Mouse (Mus musculus) stomach, postnatal 0 days (tissue): ENCODE results near the gene Polr3b. TPM values are rescaled to one million over a fixed set of nuclear protein-coding genes. Genes with fewer than 3 reads are reported as not detected.

ENCODE experiments used
- ATAC-seq: fragments of 200-750 bp; cut with Nextera tagmentation; 2 replicates; pipeline ENCODE4 v1.8.0; 2017; ENCODE audit not compliant: low FRiP score, low TSS enrichment
- DNase-seq: peaks from one replicate; pipeline ENCODE4 v3.0.0-alpha.2; 2016; ENCODE audit warnings: low spot score
- H3K27ac ChIP-seq: fragments of 300-500 bp; sonication (generic); replicated peaks from 2 replicates; pipeline ENCODE4 v1.5.1; 2014; ENCODE audit warnings: mild to moderate bottlenecking, control low read depth
- H3K27me3 ChIP-seq: fragments of 300-500 bp; sonication (generic); 2 replicates; pipeline ENCODE4 v1.6.1; 2014; ENCODE audit warnings: low read length; ENCODE audit not compliant: control insufficient read depth, insufficient read depth
- H3K36me3 ChIP-seq: fragments of 300-500 bp; sonication (generic); 2 replicates; pipeline ENCODE4 v1.6.1; 2014; ENCODE audit warnings: low read length, mixed read lengths; ENCODE audit not compliant: control insufficient read depth, insufficient read depth
- H3K4me1 ChIP-seq: fragments of 300-500 bp; sonication (generic); replicated peaks from 2 replicates; pipeline ENCODE4 v1.6.1; 2014; ENCODE audit warnings: antibody characterized with exemption; ENCODE audit not compliant: control insufficient read depth, insufficient read depth
- H3K4me2 ChIP-seq: fragments of 300-500 bp; sonication (generic); replicated peaks from 2 replicates; pipeline ENCODE4 v1.6.1; 2014; ENCODE audit warnings: low read depth, mild to moderate bottlenecking, control low read depth, moderate library complexity
- H3K4me3 ChIP-seq: fragments of 300-500 bp; sonication (generic); 2 replicates; pipeline ENCODE4 v1.5.1; 2014; ENCODE audit warnings: low read depth, low read length, control low read depth
- H3K9ac ChIP-seq: fragments of 300-500 bp; sonication (generic); 2 replicates; pipeline ENCODE4 v1.6.1; 2014; ENCODE audit warnings: mild to moderate bottlenecking, low read length, control low read depth, mixed read lengths
- H3K9me3 ChIP-seq: fragments of 300-500 bp; sonication (generic); 2 replicates; pipeline ENCODE4 v1.6.1; 2016; ENCODE audit warnings: low read length; ENCODE audit not compliant: control insufficient read depth
- CTCF ChIP-seq: IDR thresholded peaks from 2 replicates; pipeline ENCODE4 v1.5.1; 2016; ENCODE audit warnings: antibody characterized with exemption, low read depth, mild to moderate bottlenecking, moderate library complexity
- EP300 ChIP-seq: optimal IDR thresholded peaks from 2 replicates; pipeline ENCODE3; 2016; ENCODE audit warnings: antibody characterized with exemption
- WGBS: fragments of 180-500 bp; shearing (Covaris S2); extraction: QIAGEN DNeasy Blood & Tissue Kit; methylation state at CpG from one replicate; pipeline ENCODE4 v1.1.7; 2014; 5-methylcytosine and 5-hydroxymethylcytosine counted together
- polyA plus RNA-seq: library from polyadenylated mRNA; unstranded; fragments of >200 nt; fragmentation: Nextera tagmentation; extraction: Ambion mirVana; gene quantifications from 2 replicates; pipeline ENCODE4 v1.2.1, GENCODE M21; 2015

Gene Polr3b
- polyA plus RNA-seq, 1 experiment from 2014 or later, result 4.9 TPM

- H3K4me1 ChIP-seq, result peaks cover 4% of the 10 kb centered on the region; the same call in 1 of the 2 replicates
- H3K9ac ChIP-seq, result no peak overlapping the region
- no peaks in the 10 kb centered on the region for H3K9me3 ChIP-seq
- DNase-seq (no peak), ATAC-seq (no peak)
- H3K36me3 ChIP-seq, result no peaks in the 10 kb centered on the region
- no peak overlapping the region for H3K4me2 ChIP-seq
- H3K4me3 ChIP-seq, result no peak overlapping the region
- no peak overlapping the region for H3K27ac ChIP-seq
- H3K27me3 ChIP-seq, result no peaks in the 10 kb centered on the region
- TF ChIP-seq CTCF (no peak), EP300 (no peak)
- WGBS, result 80% methylated on average over 10 of the region's 10 CpGs
Measured at GRCm38 (mm10) chr10:84578738-84579137, 43.4 kb upstream of the Polr3b start.

- no peak overlapping the region for H3K4me2 ChIP-seq
- no peaks in the 10 kb centered on the region for H3K36me3 ChIP-seq
- no peak overlapping the region for H3K27ac ChIP-seq
- H3K4me3 ChIP-seq, result no peak overlapping the region
- peaks cover 4% of the 10 kb centered on the region; the same call in 1 of the 2 replicates for H3K4me1 ChIP-seq
- ATAC-seq (no peak), DNase-seq (no peak)
- no peak for TF ChIP-seq CTCF
- H3K9ac ChIP-seq, result no peak overlapping the region
- H3K27me3 ChIP-seq, result no peaks in the 10 kb centered on the region
- H3K9me3 ChIP-seq, result no peaks in the 10 kb centered on the region
- 67% methylated on average over 2 of the region's 2 CpGs for WGBS
Measured at GRCm38 (mm10) chr10:84579527-84579926, 42.6 kb upstream of the Polr3b start.

- no peak overlapping the region for H3K9ac ChIP-seq
- no peak overlapping the region for H3K4me2 ChIP-seq
- no peaks in the 10 kb centered on the region for H3K36me3 ChIP-seq
- DNase-seq (no peak), ATAC-seq (no peak)
- no peak overlapping the region for H3K27ac ChIP-seq
- H3K9me3 ChIP-seq, result no peaks in the 10 kb centered on the region
- H3K27me3 ChIP-seq, result no peaks in the 10 kb centered on the region
- no peak for TF ChIP-seq EP300
- no peak for TF ChIP-seq CTCF
- 52% methylated on average over 8 of the region's 8 CpGs for WGBS
- peaks cover 4% of the 10 kb centered on the region; the same call in 1 of the 2 replicates for H3K4me1 ChIP-seq
- H3K4me3 ChIP-seq, result no peak overlapping the region
Measured at GRCm38 (mm10) chr10:84581191-84581590, 40.9 kb upstream of the Polr3b start.

GRCm38 (mm10) chr10:84582236-84582635, 39.9 kb upstream of the Polr3b start:
- WGBS, result 74% methylated on average over 7 of the region's 7 CpGs
- no peak overlapping the region for H3K4me2 ChIP-seq
- DNase-seq, result no peak
- H3K9ac ChIP-seq, result no peak overlapping the region
- no peaks in the 10 kb centered on the region for H3K36me3 ChIP-seq
- no peak overlapping the region for H3K4me3 ChIP-seq
- TF ChIP-seq EP300, result no peak
- TF ChIP-seq CTCF, result no peak
- ATAC-seq, result no peak
- no peaks in the 10 kb centered on the region for H3K27me3 ChIP-seq
- H3K4me1 ChIP-seq, result peaks cover 4% of the 10 kb centered on the region; the same call in 1 of the 2 replicates
- no peak overlapping the region for H3K27ac ChIP-seq
- H3K9me3 ChIP-seq, result no peaks in the 10 kb centered on the region

GRCm38 (mm10) chr10:84584451-84585293, 37.4 kb upstream of the Polr3b start:
- no peak overlapping the region for H3K9ac ChIP-seq
- 50% methylated on average over 11 of the region's 11 CpGs for WGBS
- no peak overlapping the region for H3K4me3 ChIP-seq
- no peaks in the 10 kb centered on the region for H3K36me3 ChIP-seq
- H3K27ac ChIP-seq, result no peak overlapping the region
- H3K4me2 ChIP-seq, result no peak overlapping the region
- ATAC-seq (0 out of 2 replicates have a peak, but pooled peaks have one; percentile 40), DNase-seq (peak; percentile 20)
- H3K4me1 ChIP-seq, result no peaks in the 10 kb centered on the region
- H3K9me3 ChIP-seq, result no peaks in the 10 kb centered on the region
- H3K27me3 ChIP-seq, result no peaks in the 10 kb centered on the region
- TF ChIP-seq CTCF (no peak), EP300 (no peak)

GRCm38 (mm10) chr10:84585294-84585650, 36.8 kb upstream of the Polr3b start:
- H3K36me3 ChIP-seq, result peaks cover 5% of the 10 kb centered on the region; the same call in 1 of the 2 replicates
- H3K4me3 ChIP-seq, result no peak overlapping the region
- no peak overlapping the region for H3K4me2 ChIP-seq
- TF ChIP-seq EP300 (no peak), CTCF (no peak)
- WGBS, result 84% methylated on average over 2 of the region's 2 CpGs
- DNase-seq (no peak), ATAC-seq (no peak)
- H3K9ac ChIP-seq, result no peak overlapping the region
- no peaks in the 10 kb centered on the region for H3K4me1 ChIP-seq
- no peaks in the 10 kb centered on the region for H3K9me3 ChIP-seq
- H3K27ac ChIP-seq, result no peak overlapping the region
- H3K27me3 ChIP-seq, result no peaks in the 10 kb centered on the region
